Mouse (Mus musculus): ENCODE measurements at regions not wholly inside any gene's neighbourhood (a gene's known extent, or its start where the extent isn't known, plus 50 kb on each side); places are given as distances from the start of the nearest gene placed in this dataset.

DNA sequence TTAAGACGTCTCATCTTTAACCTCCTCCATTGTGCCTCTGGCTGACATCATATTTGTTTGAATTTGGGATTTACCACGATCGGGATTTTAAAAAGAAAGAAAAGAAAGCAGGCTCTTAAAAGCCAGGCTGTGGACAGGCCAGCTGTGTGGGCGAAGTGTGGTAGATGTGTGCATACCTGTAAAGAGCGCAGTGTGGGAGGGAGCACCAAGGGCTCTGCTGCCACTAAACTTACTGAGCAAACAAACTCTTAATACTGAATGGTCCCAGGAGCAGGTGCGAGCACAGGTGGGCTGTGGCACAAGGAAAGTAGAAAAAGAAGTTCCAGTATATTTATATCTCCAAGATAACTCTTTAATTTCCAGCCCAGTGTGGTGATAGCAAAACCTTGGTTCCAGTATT is 56.4 kb upstream of the Tmem170b start:
- no peak for TF ChIP-seq CTCF (IDR thresholded peaks at IDR 0.05; ENCODE audit: low read depth, low read length)
- no peak for TF ChIP-seq TAL1 (conservative IDR thresholded peaks at IDR 0.05; ENCODE audit: low read depth, low read length)
- no peak for TF ChIP-seq GATA1 (IDR thresholded peaks at IDR 0.05; ENCODE audit: borderline replicate concordance, low read length)
- no peak for TF ChIP-seq POLR2AphosphoS5 (IDR thresholded peaks at IDR 0.05; ENCODE audit: insufficient replicate concordance, low read depth, low read length)

Measured in G1E (cell line).